Mouse (Mus musculus): Measurements from ENCODE around the gene Hectd2. TPM values are rescaled to one million over a fixed set of nuclear protein-coding genes. Genes with fewer than 3 reads are reported as not detected.

Gene Hectd2
- polyA plus RNA-seq, 1 experiment from 2014 or later: 5.5 TPM

DNA sequence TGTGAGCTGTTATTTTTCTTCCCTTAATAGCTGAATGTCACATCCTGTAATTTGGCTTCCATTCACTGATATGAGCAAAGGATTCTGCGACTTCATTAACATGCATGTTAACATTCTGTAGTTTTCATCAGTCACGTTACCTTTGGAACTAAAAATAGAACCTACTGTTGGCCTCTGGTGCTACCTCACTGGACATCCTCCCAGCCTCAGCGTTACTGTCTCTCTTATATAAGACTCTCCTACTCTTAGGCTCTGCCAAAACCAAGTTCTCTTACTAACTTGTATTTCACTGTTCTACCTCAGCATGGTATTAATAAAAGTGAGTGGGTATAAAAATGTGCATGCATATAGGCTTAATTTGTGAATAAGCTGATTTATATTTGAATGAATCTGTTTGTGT is 26.4 kb downstream of the Hectd2 start:
- no peaks in the 10 kb centered on the region for H3K36me3 ChIP-seq (ENCODE audit: control insufficient read depth, insufficient read depth, low read length)
- no peak overlapping the region for H3K27ac ChIP-seq (ENCODE audit: low read depth, low read length)
- ATAC-seq (replicated peaks; ENCODE audit: low FRiP score) (no peak), DNase-seq (ENCODE audit: low spot score) (no peak)
- H3K4me1 ChIP-seq (replicated peaks; ENCODE audit: control insufficient read depth, insufficient read depth, low read length): no peaks in the 10 kb centered on the region
- H3K9me3 ChIP-seq (ENCODE audit: control insufficient read depth, low read length): no peaks in the 10 kb centered on the region
- no peak overlapping the region for H3K4me3 ChIP-seq (ENCODE audit: low read depth, low read length)
- H3K4me2 ChIP-seq (ENCODE audit: low read depth, low read length, severe bottlenecking): no peak overlapping the region
- no peak overlapping the region for H3K9ac ChIP-seq (ENCODE audit: low read length)
- no peaks in the 10 kb centered on the region for H3K27me3 ChIP-seq (ENCODE audit: control insufficient read depth, insufficient read depth, low read length)
- WGBS: 85% methylated on average over 3 of the region's 3 CpGs

DNA sequence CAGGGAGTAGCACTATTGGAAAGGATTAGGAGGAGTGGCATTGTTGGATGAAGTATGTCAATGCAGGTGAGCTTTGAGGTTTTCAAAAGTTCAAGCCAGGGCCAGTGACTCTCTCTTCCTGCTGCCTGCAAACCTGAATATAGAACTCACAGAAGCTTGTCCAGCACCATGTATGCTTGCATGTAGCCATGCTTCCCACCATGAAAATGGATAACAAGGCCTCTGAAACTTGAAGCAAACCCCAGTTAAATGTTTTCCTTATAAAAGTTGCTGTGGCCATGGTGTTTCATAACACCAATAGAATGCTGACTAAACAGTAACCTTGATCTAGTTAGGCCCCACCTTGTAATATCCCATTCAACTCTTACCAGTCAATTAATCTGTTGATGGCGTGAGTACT is 27.7 kb downstream of the Hectd2 start:
- no peak for ATAC-seq (replicated peaks; ENCODE audit: low FRiP score)

GRCm38 (mm10) chr19:36585505-36585904 is 31.1 kb downstream of the Hectd2 start:
- DNase-seq (ENCODE audit: low spot score) (no peak), ATAC-seq (replicated peaks; ENCODE audit: low FRiP score) (no peak)
- Histone ChIP-seq H3K36me3 (ENCODE audit: control insufficient read depth, insufficient read depth, low read length) (no peaks in the 10 kb centered on the region), H3K4me1 (replicated peaks; ENCODE audit: control insufficient read depth, insufficient read depth, low read length) (no peaks in the 10 kb centered on the region), H3K27ac (ENCODE audit: low read depth, low read length) (no peak overlapping the region), H3K9ac (ENCODE audit: low read length) (no peak overlapping the region), H3K9me3 (ENCODE audit: control insufficient read depth, low read length) (no peaks in the 10 kb centered on the region), H3K27me3 (ENCODE audit: control insufficient read depth, insufficient read depth, low read length) (no peaks in the 10 kb centered on the region), H3K4me3 (ENCODE audit: low read depth, low read length) (no peak overlapping the region), H3K4me2 (ENCODE audit: low read depth, low read length, severe bottlenecking) (no peak overlapping the region)
- 79% methylated on average over 1 of the region's 1 CpGs for WGBS

More for the DNA sequence above, 27.7 kb downstream of the Hectd2 start:
- H3K4me1 ChIP-seq (replicated peaks; ENCODE audit: control insufficient read depth, insufficient read depth, low read length): no peaks in the 10 kb centered on the region
- no peaks in the 10 kb centered on the region for H3K27me3 ChIP-seq (ENCODE audit: control insufficient read depth, insufficient read depth, low read length)
- DNase-seq (ENCODE audit: low spot score): no peak
- H3K27ac ChIP-seq (ENCODE audit: low read depth, low read length): no peak overlapping the region
- no peak overlapping the region for H3K9ac ChIP-seq (ENCODE audit: low read length)
- H3K4me3 ChIP-seq (ENCODE audit: low read depth, low read length): no peak overlapping the region
- H3K9me3 ChIP-seq (ENCODE audit: control insufficient read depth, low read length): no peaks in the 10 kb centered on the region
- no peaks in the 10 kb centered on the region for H3K36me3 ChIP-seq (ENCODE audit: control insufficient read depth, insufficient read depth, low read length)
- WGBS: 80% methylated on average over 1 of the region's 1 CpGs
- no peak overlapping the region for H3K4me2 ChIP-seq (ENCODE audit: low read depth, low read length, severe bottlenecking)

- DNase-seq (ENCODE audit: low spot score) (no peak), ATAC-seq (replicated peaks; ENCODE audit: low FRiP score) (no peak)
- Histone ChIP-seq H3K4me2 (ENCODE audit: low read depth, low read length, severe bottlenecking) (no peak overlapping the region), H3K27me3 (ENCODE audit: control insufficient read depth, insufficient read depth, low read length) (no peaks in the 10 kb centered on the region), H3K36me3 (ENCODE audit: control insufficient read depth, insufficient read depth, low read length) (no peaks in the 10 kb centered on the region), H3K27ac (ENCODE audit: low read depth, low read length) (no peak overlapping the region), H3K9me3 (ENCODE audit: control insufficient read depth, low read length) (no peaks in the 10 kb centered on the region), H3K4me3 (ENCODE audit: low read depth, low read length) (no peak overlapping the region), H3K4me1 (replicated peaks; ENCODE audit: control insufficient read depth, insufficient read depth, low read length) (no peaks in the 10 kb centered on the region), H3K9ac (ENCODE audit: low read length) (no peak overlapping the region)
- 93% methylated on average over 1 of the region's 1 CpGs for WGBS
Measured at GRCm38 (mm10) chr19:36594409-36594808, 40.0 kb downstream of the Hectd2 start.

GRCm38 (mm10) chr19:36601869-36602268 is 47.4 kb downstream of the Hectd2 start:
- H3K4me2 ChIP-seq (ENCODE audit: low read depth, low read length, severe bottlenecking): no peak overlapping the region
- H3K9ac ChIP-seq (ENCODE audit: low read length): no peak overlapping the region
- no peaks in the 10 kb centered on the region for H3K4me1 ChIP-seq (replicated peaks; ENCODE audit: control insufficient read depth, insufficient read depth, low read length)
- H3K27me3 ChIP-seq (ENCODE audit: control insufficient read depth, insufficient read depth, low read length): no peaks in the 10 kb centered on the region
- H3K27ac ChIP-seq (ENCODE audit: low read depth, low read length): no peak overlapping the region
- 91% methylated on average over 8 of the region's 8 CpGs for WGBS
- H3K4me3 ChIP-seq (ENCODE audit: low read depth, low read length): no peak overlapping the region
- no peak for ATAC-seq (replicated peaks; ENCODE audit: low FRiP score)
- no peaks in the 10 kb centered on the region for H3K36me3 ChIP-seq (ENCODE audit: control insufficient read depth, insufficient read depth, low read length)
- DNase-seq (ENCODE audit: low spot score): no peak
- no peaks in the 10 kb centered on the region for H3K9me3 ChIP-seq (ENCODE audit: control insufficient read depth, low read length)

DNA sequence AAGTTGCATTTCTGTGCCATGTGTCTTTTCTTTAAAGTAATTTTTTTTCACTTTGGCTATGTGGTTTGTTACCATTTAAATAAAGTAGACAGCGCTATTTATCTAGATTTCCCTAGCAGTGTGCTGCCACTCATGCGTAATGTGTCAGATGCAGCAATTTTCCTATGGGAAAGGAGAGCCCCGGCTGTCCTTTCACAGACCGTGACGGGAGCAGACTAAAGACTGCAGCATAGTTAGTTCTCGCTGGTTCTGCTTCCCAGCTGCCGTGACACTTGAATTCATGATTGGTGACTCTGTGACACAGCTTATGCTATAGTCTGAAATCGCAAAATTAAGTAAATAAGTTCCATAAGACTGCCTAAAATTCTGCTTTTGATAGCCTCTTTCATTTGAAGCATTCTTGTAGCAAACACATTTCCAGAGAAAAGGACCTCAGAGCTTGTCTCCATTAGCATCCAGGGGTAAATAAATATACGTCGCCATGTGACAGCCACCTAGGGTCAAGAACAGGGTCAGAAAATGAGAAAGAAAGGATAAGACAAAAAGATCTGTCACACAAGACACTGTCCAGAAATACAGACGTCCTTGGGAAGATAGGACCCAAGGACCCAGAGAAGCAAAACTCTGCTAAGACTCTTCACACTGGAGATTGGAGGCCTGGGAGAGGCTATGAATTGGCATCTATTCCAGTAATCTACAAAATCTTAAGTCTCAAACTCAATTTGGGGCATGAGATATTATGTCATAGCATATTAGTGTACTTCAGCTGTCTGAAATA is 48.3 kb downstream of the Hectd2 start:
- H3K9ac ChIP-seq (ENCODE audit: low read length): no peak overlapping the region
- H3K36me3 ChIP-seq (ENCODE audit: control insufficient read depth, insufficient read depth, low read length): no peaks in the 10 kb centered on the region
- DNase-seq (ENCODE audit: low spot score): no peak
- H3K4me2 ChIP-seq (ENCODE audit: low read depth, low read length, severe bottlenecking): no peak overlapping the region
- H3K27ac ChIP-seq (ENCODE audit: low read depth, low read length): no peak overlapping the region
- H3K4me1 ChIP-seq (replicated peaks; ENCODE audit: control insufficient read depth, insufficient read depth, low read length): no peaks in the 10 kb centered on the region
- no peak for ATAC-seq (replicated peaks; ENCODE audit: low FRiP score)
- H3K27me3 ChIP-seq (ENCODE audit: control insufficient read depth, insufficient read depth, low read length): no peaks in the 10 kb centered on the region
- WGBS: 67% methylated on average over 11 of the region's 11 CpGs
- no peaks in the 10 kb centered on the region for H3K9me3 ChIP-seq (ENCODE audit: control insufficient read depth, low read length)
- no peak overlapping the region for H3K4me3 ChIP-seq (ENCODE audit: low read depth, low read length)

- Histone ChIP-seq H3K27me3 (ENCODE audit: control insufficient read depth, insufficient read depth, low read length) (no peaks in the 10 kb centered on the region), H3K36me3 (ENCODE audit: control insufficient read depth, insufficient read depth, low read length) (no peaks in the 10 kb centered on the region), H3K4me3 (ENCODE audit: low read depth, low read length) (no peak overlapping the region), H3K27ac (ENCODE audit: low read depth, low read length) (no peak overlapping the region), H3K4me2 (ENCODE audit: low read depth, low read length, severe bottlenecking) (no peak overlapping the region), H3K9ac (ENCODE audit: low read length) (no peak overlapping the region), H3K4me1 (replicated peaks; ENCODE audit: control insufficient read depth, insufficient read depth, low read length) (no peaks in the 10 kb centered on the region), H3K9me3 (ENCODE audit: control insufficient read depth, low read length) (no peaks in the 10 kb centered on the region)
- ATAC-seq (replicated peaks; ENCODE audit: low FRiP score) (no peak), DNase-seq (ENCODE audit: low spot score) (no peak)
- 63% methylated on average over 1 of the region's 1 CpGs for WGBS
Measured at GRCm38 (mm10) chr19:36606270-36606669, 51.8 kb downstream of the Hectd2 start.

DNA sequence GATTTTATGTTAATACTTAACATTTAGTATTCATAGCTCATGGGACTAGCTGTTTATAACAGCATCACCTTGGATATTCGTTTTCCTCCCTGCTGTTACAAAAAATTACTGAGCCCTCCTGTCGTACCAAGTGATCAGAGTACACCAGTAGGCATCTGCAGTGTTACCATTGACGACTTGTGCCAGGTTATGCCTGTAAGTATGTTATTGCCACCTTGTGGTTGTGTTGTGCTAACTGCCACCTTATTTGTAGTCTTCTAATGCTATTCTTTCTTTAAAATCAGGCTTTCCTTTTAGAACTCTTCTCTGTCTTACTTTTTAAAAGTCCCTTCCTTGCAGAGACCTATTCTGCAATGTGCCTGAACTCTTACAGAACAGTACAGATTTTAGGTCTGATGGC is 54.8 kb downstream of the Hectd2 start:
- Histone ChIP-seq H3K4me3 (ENCODE audit: low read depth, low read length) (no peak overlapping the region), H3K9me3 (ENCODE audit: control insufficient read depth, low read length) (no peaks in the 10 kb centered on the region), H3K36me3 (ENCODE audit: control insufficient read depth, insufficient read depth, low read length) (no peaks in the 10 kb centered on the region), H3K4me1 (replicated peaks; ENCODE audit: control insufficient read depth, insufficient read depth, low read length) (no peaks in the 10 kb centered on the region), H3K27me3 (ENCODE audit: control insufficient read depth, insufficient read depth, low read length) (no peaks in the 10 kb centered on the region), H3K27ac (ENCODE audit: low read depth, low read length) (no peak overlapping the region), H3K4me2 (ENCODE audit: low read depth, low read length, severe bottlenecking) (no peak overlapping the region), H3K9ac (ENCODE audit: low read length) (no peak overlapping the region)
- 58% methylated on average over 3 of the region's 3 CpGs for WGBS
- ATAC-seq (replicated peaks; ENCODE audit: low FRiP score): no peak
- no peak for DNase-seq (ENCODE audit: low spot score)

GRCm38 (mm10) chr19:36610309-36610708 is 55.9 kb downstream of the Hectd2 start:
- DNase-seq (ENCODE audit: low spot score) (no peak), ATAC-seq (replicated peaks; ENCODE audit: low FRiP score) (no peak)
- no peaks in the 10 kb centered on the region for H3K36me3 ChIP-seq (ENCODE audit: control insufficient read depth, insufficient read depth, low read length)
- 68% methylated on average over 2 of the region's 2 CpGs for WGBS
- H3K4me1 ChIP-seq (replicated peaks; ENCODE audit: control insufficient read depth, insufficient read depth, low read length): no peaks in the 10 kb centered on the region
- no peaks in the 10 kb centered on the region for H3K27me3 ChIP-seq (ENCODE audit: control insufficient read depth, insufficient read depth, low read length)
- H3K4me2 ChIP-seq (ENCODE audit: low read depth, low read length, severe bottlenecking): no peak overlapping the region
- H3K9me3 ChIP-seq (ENCODE audit: control insufficient read depth, low read length): no peaks in the 10 kb centered on the region
- H3K4me3 ChIP-seq (ENCODE audit: low read depth, low read length): no peak overlapping the region
- no peak overlapping the region for H3K27ac ChIP-seq (ENCODE audit: low read depth, low read length)
- H3K9ac ChIP-seq (ENCODE audit: low read length): no peak overlapping the region
